Mouse (Mus musculus): ENCODE measurements around the gene Phc3.

GRCm38 (mm10) chr3:30992161-30992560, 22.9 kb upstream of the Phc3 start:
- TF ChIP-seq POLR2A (IDR thresholded peaks at IDR 0.05; ENCODE audit: insufficient read depth, low read depth, low read length) (no peak), CTCF (IDR thresholded peaks at IDR 0.05; ENCODE audit: insufficient read depth, low read depth, low read length) (no peak)
